Mouse (Mus musculus) CD8-positive naive resting alpha-beta T cell, adult 2 months (primary cell): Measurements from ENCODE around the gene Tbl2.

ENCODE experiments used
- DNase-seq, 2 experiments: peaks; one replicate each; pipeline ENCODE4 v3.0.0; 2022; ENCODE audit warnings: low read depth in 2 of 2, low spot score in 2 of 2

The Tbl2 gene

GRCm38 (mm10) chr5:135145955-135146354, 3.5 kb upstream of the Tbl2 start:
- no peak for DNase-seq

- DNase-seq, result no peak
Observed at GRCm38 (mm10) chr5:135148715-135149052, 773 bp upstream of the Tbl2 start.

GRCm38 (mm10) chr5:135149820-135150178, 342 bp downstream of the Tbl2 start:
- no peak for DNase-seq

GRCm38 (mm10) chr5:135156496-135156895, 7.0 kb downstream of the Tbl2 start:
- no peak for DNase-seq

GRCm38 (mm10) chr5:135161221-135161620, 11.8 kb downstream of the Tbl2 start:
- no peak for DNase-seq

- no peak for DNase-seq
Observed at GRCm38 (mm10) chr5:135161650-135162049, 12.2 kb downstream of the Tbl2 start.

GRCm38 (mm10) chr5:135162361-135162760, 12.9 kb downstream of the Tbl2 start:
- DNase-seq, result no peak

- DNase-seq, result no peak
Observed at GRCm38 (mm10) chr5:135162821-135163220, 13.4 kb downstream of the Tbl2 start.

GRCm38 (mm10) chr5:135166909-135167308, 17.5 kb downstream of the Tbl2 start:
- no peak for DNase-seq

- DNase-seq, result no peak
Observed at GRCm38 (mm10) chr5:135167469-135167868, 18.0 kb downstream of the Tbl2 start.

GRCm38 (mm10) chr5:135168063-135169062, 18.9 kb downstream of the Tbl2 start, which contains the start of gene Bcl7b:
Bcl7b (plus strand) TSS chr5:135168283.
- DNase-seq, result peak; percentile 91 to 93

- DNase-seq, result no peak
Observed at GRCm38 (mm10) chr5:135169479-135169878, 20.0 kb downstream of the Tbl2 start.

- DNase-seq, result no peak
Observed at GRCm38 (mm10) chr5:135171688-135172220, 22.3 kb downstream of the Tbl2 start.

- DNase-seq, result no peak
Observed at GRCm38 (mm10) chr5:135172986-135173385, 23.5 kb downstream of the Tbl2 start.

GRCm38 (mm10) chr5:135175086-135175485, 25.6 kb downstream of the Tbl2 start:
- no peak for DNase-seq

GRCm38 (mm10) chr5:135178523-135178922, 29.1 kb downstream of the Tbl2 start:
- DNase-seq, result no peak

- no peak for DNase-seq
Observed at GRCm38 (mm10) chr5:135178996-135179395, 29.5 kb downstream of the Tbl2 start.

- no peak for DNase-seq
Observed at GRCm38 (mm10) chr5:135179616-135180015, 30.2 kb downstream of the Tbl2 start.

- no peak for DNase-seq
Observed at GRCm38 (mm10) chr5:135180796-135181195, 31.3 kb downstream of the Tbl2 start.

- DNase-seq, result no peak
Observed at GRCm38 (mm10) chr5:135181776-135182175, 32.3 kb downstream of the Tbl2 start.

- DNase-seq, result no peak
Observed at GRCm38 (mm10) chr5:135183131-135183861, 33.8 kb downstream of the Tbl2 start.

- no peak for DNase-seq
Observed at GRCm38 (mm10) chr5:135185016-135185415, 35.6 kb downstream of the Tbl2 start.
